Mouse (Mus musculus): Measurements from ENCODE around the gene Rrbp1. TPM values are rescaled to one million over a fixed set of nuclear protein-coding genes. Genes with fewer than 3 reads are reported as not detected.

The Rrbp1 gene
- polyA plus RNA-seq, 1 experiment from 2014 or later: 49.7 TPM

DNA sequence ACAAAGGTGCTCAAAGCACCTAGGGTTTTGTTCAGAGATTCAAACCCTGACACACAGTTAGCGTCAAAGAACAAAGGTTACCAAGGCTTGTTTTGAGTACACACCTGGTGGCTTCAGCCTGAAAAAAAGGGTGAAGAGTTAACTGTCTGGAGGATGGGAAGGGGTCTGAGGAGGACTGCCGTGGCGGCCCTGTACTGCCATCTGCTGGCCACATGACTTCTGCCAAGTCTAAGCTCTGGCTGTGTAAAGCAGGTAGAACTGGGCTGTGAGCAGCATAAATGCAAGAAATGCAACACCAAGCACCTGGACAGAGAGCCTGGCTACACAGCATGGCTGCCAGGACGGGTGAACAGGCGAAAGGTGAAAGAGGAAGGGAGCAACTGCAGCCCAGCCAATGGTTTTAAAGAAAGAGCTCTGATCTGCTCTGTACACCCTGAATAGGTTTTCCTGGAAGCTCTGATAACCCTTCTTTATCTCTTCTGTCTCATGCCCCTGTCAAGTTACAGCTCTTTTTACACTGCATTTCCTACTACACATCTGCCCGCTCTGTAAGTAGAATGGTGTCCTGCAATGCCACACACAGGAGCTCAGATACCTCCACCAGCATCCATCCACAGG, 30.2 kb downstream of the Rrbp1 start:
- H3K4me2 ChIP-seq: peak overlapping the region; percentile 49
- DNase-seq: peak; percentile 48
- no peak overlapping the region for H3K4me3 ChIP-seq (replicated peaks)
- no peaks in the 10 kb centered on the region for H3K27me3 ChIP-seq
- 21% methylated on average over 6 of the region's 6 CpGs for WGBS (ENCODE audit: insufficient replicate concordance)
- peaks cover 45% of the 10 kb centered on the region for H3K4me1 ChIP-seq (replicated peaks)
- peak; percentile 90 for ATAC-seq (ENCODE audit: low read depth)
- H3K9me3 ChIP-seq (replicated peaks): no peaks in the 10 kb centered on the region
- peak overlapping the region; percentile 67 for H3K27ac ChIP-seq
- peaks cover 54% of the 10 kb centered on the region for H3K36me3 ChIP-seq
- peak overlapping the region; percentile 52; the same call in 1 of the 2 replicates for H3K9ac ChIP-seq

DNA sequence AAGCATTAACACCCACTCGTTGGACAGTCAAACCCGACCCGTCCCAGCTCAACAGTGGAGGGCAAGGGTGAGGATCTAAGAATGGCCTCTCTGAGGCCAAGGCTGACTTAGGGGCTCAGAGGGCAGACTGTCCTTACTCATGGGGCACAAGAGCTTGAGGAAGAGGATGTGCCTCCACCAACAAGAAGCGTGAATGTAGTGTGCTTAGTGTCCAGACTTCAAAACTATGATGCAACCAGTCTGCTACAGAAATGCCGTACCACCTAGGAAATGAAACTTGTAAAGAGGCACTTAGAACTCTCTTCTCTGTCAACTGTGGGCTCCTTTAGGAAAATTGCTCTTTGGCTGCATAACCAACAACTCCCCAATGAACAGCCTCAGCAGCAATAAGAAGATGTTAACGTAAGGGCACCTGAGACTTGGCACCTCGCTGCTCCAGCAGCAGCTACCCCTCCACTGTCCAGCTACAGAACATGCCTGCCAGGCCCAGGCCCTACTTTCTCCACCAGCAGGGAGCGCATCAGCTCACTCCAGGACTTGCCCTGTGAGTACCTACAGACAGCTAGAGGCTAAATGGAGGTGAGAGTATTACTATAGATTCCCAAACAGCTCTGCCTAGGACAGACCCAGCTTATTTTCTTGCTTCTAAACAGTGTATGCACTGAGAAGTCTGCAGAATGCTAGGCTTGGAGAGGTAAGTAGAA, 32.5 kb downstream of the Rrbp1 start:
- DNase-seq: no peak
- H3K4me3 ChIP-seq (replicated peaks): no peak overlapping the region
- no peak for ATAC-seq (ENCODE audit: low read depth)
- no peak overlapping the region; the same call in 1 of the 2 replicates for H3K27ac ChIP-seq
- H3K9ac ChIP-seq: no peak overlapping the region
- H3K27me3 ChIP-seq: no peaks in the 10 kb centered on the region
- H3K36me3 ChIP-seq: peaks cover 48% of the 10 kb centered on the region
- H3K9me3 ChIP-seq (replicated peaks): no peaks in the 10 kb centered on the region
- H3K4me2 ChIP-seq: no peak overlapping the region
- WGBS (ENCODE audit: insufficient replicate concordance): 85% methylated on average over 8 of the region's 8 CpGs
- peaks cover 45% of the 10 kb centered on the region for H3K4me1 ChIP-seq (replicated peaks)

DNA sequence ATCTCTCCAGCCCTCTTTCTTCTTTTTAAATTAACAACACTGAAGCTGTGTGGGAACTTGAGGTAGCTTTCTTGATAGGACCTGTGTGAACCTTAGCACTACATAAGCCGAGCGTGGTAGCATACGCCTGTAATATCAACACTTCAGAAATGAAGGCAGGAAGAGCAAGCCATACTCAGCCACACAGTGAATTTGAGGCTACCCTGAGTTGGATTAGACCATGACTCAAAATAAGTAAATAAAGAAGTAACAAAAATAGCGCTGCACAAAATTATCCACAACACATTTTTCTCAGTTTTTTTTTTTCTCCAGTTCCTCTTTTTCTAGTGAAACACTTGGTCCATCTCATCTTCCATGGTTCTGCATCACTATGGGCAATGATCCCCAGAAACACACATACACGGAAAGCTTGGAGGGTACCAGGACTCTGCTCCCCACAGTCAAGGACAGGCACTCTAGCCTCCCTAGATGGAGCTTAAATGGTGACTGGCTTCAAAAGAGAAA, 35.9 kb downstream of the Rrbp1 start:
- H3K4me3 ChIP-seq (replicated peaks): no peak overlapping the region
- no peak overlapping the region for H3K4me2 ChIP-seq
- DNase-seq: no peak
- no peak overlapping the region for H3K9ac ChIP-seq
- WGBS (ENCODE audit: insufficient replicate concordance): 88% methylated on average over 5 of the region's 5 CpGs
- H3K4me1 ChIP-seq (replicated peaks): peaks cover 16% of the 10 kb centered on the region
- no peak overlapping the region for H3K27ac ChIP-seq
- ATAC-seq (ENCODE audit: low read depth): no peak
- peaks cover 64% of the 10 kb centered on the region for H3K36me3 ChIP-seq
- no peaks in the 10 kb centered on the region for H3K27me3 ChIP-seq
- no peaks in the 10 kb centered on the region for H3K9me3 ChIP-seq (replicated peaks)

DNA sequence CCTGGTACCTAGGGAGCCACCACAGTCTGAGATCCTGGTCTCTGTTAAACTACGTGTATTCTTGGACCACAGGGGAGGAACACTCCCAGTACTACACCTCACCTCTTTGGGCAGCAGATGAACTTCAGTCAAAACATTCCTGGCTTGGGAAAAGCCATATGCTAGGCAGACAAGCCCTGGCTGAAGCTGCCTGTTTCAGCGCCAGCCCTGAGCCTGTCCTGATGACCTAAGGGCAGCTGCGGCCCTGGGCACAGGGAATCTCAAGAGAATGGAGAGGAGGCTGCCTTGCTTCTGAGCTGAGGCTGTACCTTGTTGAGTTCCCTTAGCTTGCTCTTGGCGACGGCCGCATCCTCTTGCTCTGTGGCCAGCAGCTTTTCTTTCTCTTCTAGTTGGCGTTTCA, 37.9 kb downstream of the Rrbp1 start:
- WGBS (ENCODE audit: insufficient replicate concordance): 88% methylated on average over 7 of the region's 7 CpGs
- Histone ChIP-seq H3K36me3 (peaks cover 65% of the 10 kb centered on the region), H3K27me3 (no peaks in the 10 kb centered on the region), H3K4me3 (replicated peaks) (no peak overlapping the region), H3K27ac (no peak overlapping the region), H3K4me2 (no peak overlapping the region), H3K4me1 (replicated peaks) (peaks cover under 1% of the 10 kb centered on the region; the same call in 1 of the 2 replicates), H3K9me3 (replicated peaks) (no peaks in the 10 kb centered on the region), H3K9ac (no peak overlapping the region)
- ATAC-seq (ENCODE audit: low read depth): no peak
- no peak for DNase-seq

DNA sequence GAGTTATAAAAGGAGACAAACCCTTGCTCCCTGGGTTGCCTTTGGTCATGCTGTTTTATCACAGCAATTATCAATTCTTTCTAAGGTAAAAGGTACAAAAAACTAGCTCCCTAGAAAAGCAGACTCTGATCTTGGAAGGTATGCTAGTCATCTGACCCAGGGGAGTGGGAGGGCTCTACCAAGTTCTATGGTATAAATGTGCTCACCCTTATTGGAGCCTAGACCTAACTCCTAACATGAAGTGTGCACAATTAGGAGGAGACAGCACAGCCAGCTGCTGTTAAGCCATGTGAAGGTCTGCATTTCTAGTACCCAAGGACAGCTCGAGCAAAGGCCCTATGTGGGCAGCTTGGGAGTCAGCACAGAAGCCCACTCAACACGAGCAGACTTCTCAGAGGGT, 39.2 kb downstream of the Rrbp1 start:
- no peak overlapping the region for H3K4me2 ChIP-seq
- H3K27me3 ChIP-seq: no peaks in the 10 kb centered on the region
- H3K9ac ChIP-seq: no peak overlapping the region
- H3K36me3 ChIP-seq: peaks cover 74% of the 10 kb centered on the region
- no peak overlapping the region for H3K27ac ChIP-seq
- ATAC-seq (ENCODE audit: low read depth) (no peak), DNase-seq (no peak)
- H3K9me3 ChIP-seq (replicated peaks): no peaks in the 10 kb centered on the region
- H3K4me1 ChIP-seq (replicated peaks): no peaks in the 10 kb centered on the region
- no peak overlapping the region for H3K4me3 ChIP-seq (replicated peaks)
- WGBS (ENCODE audit: insufficient replicate concordance): 71% methylated on average over 2 of the region's 2 CpGs

DNA sequence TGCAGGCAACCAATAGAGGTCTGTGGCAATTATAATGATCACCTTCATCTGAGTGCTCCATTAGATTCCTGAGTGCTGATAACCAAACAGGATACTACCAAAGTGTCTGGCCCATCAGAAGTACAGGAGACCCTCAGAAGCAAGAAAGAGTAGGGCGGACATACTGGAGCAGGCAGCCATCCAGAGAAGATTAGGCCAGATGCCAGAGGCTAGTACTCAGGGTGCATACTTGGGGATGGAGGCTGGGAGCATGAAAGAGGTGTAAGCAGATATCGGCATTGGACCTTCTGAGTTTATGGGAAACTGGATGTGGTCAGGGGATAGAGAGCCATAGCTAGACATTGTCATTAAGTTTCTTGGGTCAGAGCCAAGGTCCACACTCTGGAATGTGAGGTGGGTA, 40.2 kb downstream of the Rrbp1 start:
- DNase-seq: no peak
- Histone ChIP-seq H3K4me1 (replicated peaks) (no peaks in the 10 kb centered on the region), H3K27ac (no peak overlapping the region), H3K9ac (no peak overlapping the region), H3K4me2 (no peak overlapping the region), H3K4me3 (replicated peaks) (no peak overlapping the region), H3K27me3 (no peaks in the 10 kb centered on the region), H3K36me3 (peaks cover 84% of the 10 kb centered on the region), H3K9me3 (replicated peaks) (no peaks in the 10 kb centered on the region)
- no peak for ATAC-seq (ENCODE audit: low read depth)
- 81% methylated on average over 2 of the region's 2 CpGs for WGBS (ENCODE audit: insufficient replicate concordance)

DNA sequence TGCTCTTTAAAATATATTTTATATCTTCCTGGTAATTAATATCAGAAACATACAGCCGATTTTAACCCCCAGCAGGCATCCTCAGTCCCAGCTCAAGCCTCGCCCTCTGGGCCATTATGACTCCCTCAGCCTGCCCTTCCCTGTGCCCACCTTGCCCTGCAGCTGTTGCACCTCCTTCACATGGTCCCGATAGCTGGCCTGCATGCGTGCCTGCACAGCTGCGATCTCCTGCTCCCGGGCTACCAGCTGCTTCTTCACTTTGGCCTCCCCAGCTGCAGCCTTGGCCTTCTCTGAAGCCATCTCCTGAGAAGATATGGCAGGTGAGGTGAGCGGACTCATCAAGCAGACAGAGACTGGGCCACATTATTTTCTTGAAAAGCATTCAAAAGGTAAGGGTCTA, 41.8 kb downstream of the Rrbp1 start:
- Histone ChIP-seq H3K4me3 (replicated peaks) (no peak overlapping the region), H3K36me3 (peaks cover 95% of the 10 kb centered on the region), H3K27me3 (no peaks in the 10 kb centered on the region), H3K9ac (no peak overlapping the region), H3K27ac (no peak overlapping the region), H3K4me1 (replicated peaks) (no peaks in the 10 kb centered on the region), H3K4me2 (no peak overlapping the region), H3K9me3 (replicated peaks) (no peaks in the 10 kb centered on the region)
- 83% methylated on average over 7 of the region's 7 CpGs for WGBS (ENCODE audit: insufficient replicate concordance)
- ATAC-seq (ENCODE audit: low read depth) (no peak), DNase-seq (no peak)

DNA sequence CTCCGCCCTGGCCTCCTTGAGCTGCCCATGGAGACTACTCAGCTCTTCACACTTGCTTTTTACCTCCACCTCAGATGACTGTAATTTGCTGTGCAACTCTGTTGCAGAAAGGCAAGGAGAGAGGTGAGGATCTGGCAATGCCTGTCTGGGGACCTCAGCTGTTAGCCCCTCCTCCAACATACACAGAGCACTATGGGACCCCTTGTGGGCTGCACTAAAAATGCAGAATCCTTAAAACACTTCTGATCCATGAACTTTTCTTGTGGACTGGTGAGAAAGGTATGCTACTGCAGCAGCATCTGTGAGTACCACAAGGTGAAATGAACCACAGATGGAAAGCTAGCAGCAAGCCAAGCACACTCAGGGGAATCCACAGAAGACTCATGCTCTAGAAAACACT, 47.7 kb downstream of the Rrbp1 start:
- 83% methylated on average over 1 of the region's 1 CpGs for whole genome bisulfite sequencing (ENCODE audit: insufficient replicate concordance)
- no peaks in the 10 kb centered on the region for H3K9me3 ChIP-seq (replicated peaks)
- no peak overlapping the region for H3K4me2 ChIP-seq
- peaks cover 84% of the 10 kb centered on the region for H3K36me3 ChIP-seq
- H3K4me1 ChIP-seq (replicated peaks): no peaks in the 10 kb centered on the region
- no peak overlapping the region for H3K27ac ChIP-seq
- no peak overlapping the region for H3K9ac ChIP-seq
- ATAC-seq (ENCODE audit: low read depth) (no peak), DNase-seq (no peak)
- H3K27me3 ChIP-seq: no peaks in the 10 kb centered on the region
- no peak overlapping the region for H3K4me3 ChIP-seq (replicated peaks)

DNA sequence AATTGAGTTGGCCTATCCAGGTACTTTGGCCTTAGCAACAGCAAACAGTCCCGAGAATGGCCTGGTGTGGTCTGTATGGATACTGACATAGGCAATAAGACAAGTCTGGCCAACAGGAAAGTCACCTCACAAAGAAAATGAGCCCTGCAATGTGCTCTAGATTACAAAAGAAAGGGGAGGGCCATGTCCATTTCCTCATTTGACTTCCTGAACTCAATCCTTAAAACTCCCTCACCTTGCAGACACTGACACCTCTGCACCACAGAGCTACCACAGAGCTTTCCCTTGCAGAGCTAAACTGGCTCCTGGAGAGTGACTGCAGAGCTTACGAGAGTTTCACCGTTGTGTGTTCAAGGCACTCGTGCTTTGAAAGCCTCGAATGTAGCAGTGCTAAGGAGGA, 48.9 kb downstream of the Rrbp1 start:
- H3K4me2 ChIP-seq: no peak overlapping the region
- ATAC-seq (ENCODE audit: low read depth) (no peak), DNase-seq (no peak)
- no peak overlapping the region for H3K4me3 ChIP-seq (replicated peaks)
- H3K9me3 ChIP-seq (replicated peaks): no peaks in the 10 kb centered on the region
- H3K27me3 ChIP-seq: no peaks in the 10 kb centered on the region
- H3K4me1 ChIP-seq (replicated peaks): no peaks in the 10 kb centered on the region
- H3K27ac ChIP-seq: no peak overlapping the region
- 86% methylated on average over 5 of the region's 5 CpGs for WGBS (ENCODE audit: insufficient replicate concordance)
- H3K9ac ChIP-seq: no peak overlapping the region
- peaks cover 84% of the 10 kb centered on the region for H3K36me3 ChIP-seq

DNA sequence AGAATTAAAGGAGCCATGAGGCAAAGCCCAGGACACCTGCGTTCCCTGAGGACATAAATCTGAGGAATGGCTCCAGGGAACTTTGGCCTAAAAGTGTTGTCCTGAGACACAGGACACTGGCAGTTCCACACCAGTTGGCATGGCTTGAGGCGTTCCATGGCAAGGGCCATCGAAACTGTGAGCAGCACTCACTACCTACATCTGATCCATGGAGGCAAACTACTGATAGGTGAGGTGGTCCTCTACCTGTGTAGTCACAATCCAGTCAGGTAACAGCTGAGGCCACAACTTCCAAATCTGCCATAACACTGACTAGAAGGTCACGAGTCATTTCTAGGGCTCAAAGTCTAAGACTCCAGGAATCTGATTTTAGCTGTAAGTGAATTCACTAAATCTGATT, 55.3 kb downstream of the Rrbp1 start:
- Histone ChIP-seq H3K4me3 (replicated peaks) (no peak overlapping the region), H3K4me2 (no peak overlapping the region), H3K9me3 (replicated peaks) (no peaks in the 10 kb centered on the region), H3K9ac (no peak overlapping the region), H3K27me3 (no peaks in the 10 kb centered on the region), H3K36me3 (peaks cover 84% of the 10 kb centered on the region), H3K27ac (no peak overlapping the region), H3K4me1 (replicated peaks) (no peaks in the 10 kb centered on the region)
- DNase-seq (no peak), ATAC-seq (ENCODE audit: low read depth) (no peak)
- 76% methylated on average over 4 of the region's 4 CpGs for WGBS (ENCODE audit: insufficient replicate concordance)

DNA sequence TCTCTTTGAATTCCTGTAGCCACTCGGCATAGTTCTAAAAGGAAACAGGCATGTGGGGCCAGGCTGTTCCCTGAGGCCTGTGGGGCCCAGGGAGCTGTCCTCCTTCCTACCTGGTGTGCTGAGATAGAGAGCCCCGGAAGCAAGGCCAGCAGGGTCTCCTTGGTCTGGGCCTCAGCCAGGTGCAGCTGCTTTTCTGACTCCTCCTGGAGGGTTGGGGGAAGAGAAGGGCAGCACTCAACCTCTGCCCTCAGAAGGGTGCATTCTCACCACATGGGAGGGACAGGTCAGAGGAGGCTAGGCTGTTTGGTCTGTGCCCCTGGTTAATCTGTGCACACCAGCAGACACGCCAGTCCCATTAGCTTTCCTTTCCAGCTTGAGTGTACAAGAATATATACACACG, 56.1 kb downstream of the Rrbp1 start:
- Histone ChIP-seq H3K4me2 (no peak overlapping the region), H3K9me3 (replicated peaks) (no peaks in the 10 kb centered on the region), H3K9ac (no peak overlapping the region), H3K4me1 (replicated peaks) (no peaks in the 10 kb centered on the region), H3K4me3 (replicated peaks) (no peak overlapping the region), H3K27ac (no peak overlapping the region), H3K27me3 (no peaks in the 10 kb centered on the region), H3K36me3 (peaks cover 91% of the 10 kb centered on the region)
- ATAC-seq (ENCODE audit: low read depth): no peak
- WGBS (ENCODE audit: insufficient replicate concordance): 80% methylated on average over 4 of the region's 4 CpGs
- no peak for DNase-seq

DNA sequence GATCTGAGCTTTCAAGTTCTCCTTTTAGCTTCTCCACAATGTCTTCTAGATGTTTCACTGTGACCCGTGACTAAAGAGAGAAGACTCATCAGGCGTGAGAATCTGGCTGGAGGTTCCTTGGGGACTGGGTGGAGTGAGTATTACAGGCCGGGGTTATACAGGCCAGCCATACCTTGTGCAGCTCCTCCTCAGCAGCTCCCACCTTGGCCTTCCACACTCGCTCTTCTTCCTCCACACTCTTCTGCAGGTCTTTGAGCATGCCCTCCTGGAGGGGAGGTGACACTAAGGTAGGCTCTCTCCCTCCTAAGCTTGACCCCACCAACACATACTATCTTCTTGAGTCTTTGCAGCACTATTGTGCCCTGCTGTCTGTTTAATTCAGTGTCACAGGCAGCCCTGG, 57.1 kb downstream of the Rrbp1 start:
- Histone ChIP-seq H3K36me3 (peaks cover 94% of the 10 kb centered on the region), H3K4me1 (replicated peaks) (0 out of 2 replicates have a peak, but pooled peaks cover 5% of the 10 kb centered on the region), H3K4me2 (no peak overlapping the region), H3K9me3 (replicated peaks) (no peaks in the 10 kb centered on the region), H3K27me3 (no peaks in the 10 kb centered on the region), H3K4me3 (replicated peaks) (no peak overlapping the region), H3K27ac (no peak overlapping the region), H3K9ac (no peak overlapping the region)
- no peak for DNase-seq
- 70% methylated on average over 4 of the region's 4 CpGs for WGBS (ENCODE audit: insufficient replicate concordance)
- ATAC-seq (ENCODE audit: low read depth): no peak

Measured in liver, embryonic 13.5 days (tissue).